Mouse (Mus musculus) small intestine, adult 2 months (tissue): ENCODE measurements around the gene Ccdc155.

Experiments used
- CTCF ChIP-seq: fragments of 200-500 bp; IDR thresholded peaks from 2 replicates; pipeline ENCODE4 v1.5.1; 2012; ENCODE audit warnings: low read depth, mild to moderate bottlenecking, control low read depth, inconsistent platforms, low read length, moderate library complexity, mixed read lengths; ENCODE audit not compliant: insufficient replicate concordance, insufficient read length; ENCODE audit errors: extremely low read depth
- POLR2A ChIP-seq: fragments of 200-500 bp; IDR thresholded peaks from 2 replicates; pipeline ENCODE4 v1.6.1; 2012; ENCODE audit warnings: low read depth, mild to moderate bottlenecking, control low read depth, inconsistent platforms, low read length, moderate library complexity

DNA sequence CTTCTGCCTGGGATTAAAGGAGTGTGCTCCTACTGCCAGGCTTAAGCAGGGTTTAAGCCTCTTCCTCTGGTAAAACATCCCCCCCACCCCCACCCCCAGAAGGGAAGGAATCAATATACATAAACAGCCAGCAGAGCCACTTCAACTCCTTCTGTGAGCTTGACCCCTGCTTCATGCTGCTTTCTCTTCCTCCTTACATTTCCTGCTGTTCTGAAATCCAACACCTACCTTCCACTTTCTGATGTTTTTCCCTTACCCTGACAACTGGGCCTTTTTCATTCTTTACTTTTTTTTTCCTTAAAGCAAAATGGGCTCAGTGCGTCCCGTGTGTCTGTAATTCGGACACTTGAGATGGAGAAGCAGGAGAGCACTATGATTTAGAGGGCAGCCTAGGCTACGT, 54.4 kb downstream of the Ccdc155 start:
- TF ChIP-seq POLR2A (no peak), CTCF (no peak)
